Mouse (Mus musculus) olfactory bulb, adult 2 months (tissue): ENCODE measurements around the gene Rfc1. TPM values are rescaled to one million over a fixed set of nuclear protein-coding genes. Genes with fewer than 3 reads are reported as not detected.

Experiments
- H3K27ac ChIP-seq: fragments of 200-500 bp; 2 replicates; pipeline ENCODE4 v1.5.1; 2012; ENCODE audit warnings: low read depth, low read length; ENCODE audit not compliant: insufficient read depth
- H3K4me1 ChIP-seq: fragments of 200-500 bp; 2 replicates; pipeline ENCODE4 v1.6.1; 2012; ENCODE audit warnings: low read length; ENCODE audit not compliant: control insufficient read depth, insufficient read depth
- H3K4me3 ChIP-seq: fragments of 200-500 bp; 2 replicates; pipeline ENCODE4 v1.5.1; 2012; ENCODE audit warnings: mild to moderate bottlenecking, low read depth, low read length, moderate library complexity; ENCODE audit not compliant: insufficient read depth
- CTCF ChIP-seq: fragments of 200-500 bp; IDR thresholded peaks from 2 replicates; pipeline ENCODE4 v1.5.1; 2012; ENCODE audit warnings: low read depth, mild to moderate bottlenecking, low read length, moderate library complexity; ENCODE audit not compliant: insufficient read depth
- POLR2A ChIP-seq: fragments of 200-500 bp; IDR thresholded peaks from 2 replicates; pipeline ENCODE4 v1.6.1; 2012; ENCODE audit warnings: mild to moderate bottlenecking, low read depth, low read length, moderate library complexity; ENCODE audit not compliant: insufficient read depth
- WGBS: fragments of 180-500 bp; shearing (Covaris S2); methylation state at CpG from one replicate; pipeline ENCODE4 v1.1.7; 2018; 5-methylcytosine and 5-hydroxymethylcytosine counted together
- polyA plus RNA-seq: library from polyadenylated mRNA; stranded (reverse); fragments of >200 nt; gene quantifications from 2 replicates; pipeline ENCODE4 v1.2.4, GENCODE M21; 2012; ENCODE audit warnings: low replicate concordance; ENCODE audit not compliant: missing spikeins, insufficient read depth, insufficient read length

Rfc1 gene
- polyA plus RNA-seq, 1 experiment: not detected

DNA sequence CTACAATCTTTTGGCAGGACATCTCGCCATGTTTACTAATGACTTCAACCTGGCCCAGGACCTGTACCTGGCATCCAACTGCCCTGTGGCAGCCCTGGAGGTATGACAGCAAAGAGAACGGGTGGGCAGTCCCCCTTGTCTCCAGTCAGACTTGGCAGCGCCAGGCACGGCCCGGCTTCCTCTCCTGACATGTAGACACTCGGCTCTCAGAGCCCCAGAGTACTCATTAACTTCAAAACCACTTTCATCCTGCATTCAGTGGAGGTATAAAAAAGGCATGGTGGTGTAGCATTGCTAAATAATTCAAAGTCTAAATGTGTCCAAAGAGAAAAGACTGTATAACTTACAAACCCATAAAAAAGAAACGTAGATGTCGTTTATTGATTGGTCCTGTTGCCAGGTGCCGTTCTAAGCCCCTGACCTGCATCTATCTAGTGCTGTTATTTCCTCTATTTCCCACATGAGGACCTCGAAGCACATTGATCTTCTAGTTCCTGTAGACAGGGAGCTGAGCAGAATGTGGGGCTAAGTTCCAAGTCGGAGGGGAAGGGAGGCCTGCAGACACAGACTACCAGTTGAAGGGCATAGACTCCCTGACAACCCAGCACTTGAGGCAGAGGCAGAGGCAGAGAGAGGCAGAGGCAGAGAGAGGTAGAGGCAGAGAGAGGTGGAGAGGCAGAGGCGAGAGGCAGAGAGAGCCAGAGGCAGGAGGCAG is 104.0 kb downstream of the Rfc1 start:
- no peak overlapping the region for H3K27ac ChIP-seq
- TF ChIP-seq CTCF (no peak), POLR2A (no peak)
- 58% methylated on average over 12 of the region's 12 CpGs for WGBS

DNA sequence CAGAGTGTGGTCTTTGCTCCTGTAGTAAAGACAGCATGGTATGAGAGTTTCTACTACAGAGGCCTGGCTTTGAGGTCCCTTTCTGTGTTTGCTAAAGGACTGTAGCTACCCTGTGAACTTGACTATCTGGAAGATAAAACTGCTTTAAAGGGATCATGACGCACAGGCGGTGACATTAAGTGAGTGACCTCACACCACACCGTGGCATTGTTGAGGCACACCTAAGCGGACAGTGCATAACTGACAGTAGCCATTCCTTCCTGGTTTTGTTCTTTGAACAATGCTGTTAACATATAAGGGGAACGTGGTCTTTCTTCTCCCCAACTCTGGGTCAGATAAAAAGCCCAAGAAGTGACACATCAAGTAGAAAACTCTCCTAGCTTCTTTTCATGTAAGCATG is 111.4 kb downstream of the Rfc1 start:
- no peak overlapping the region for H3K4me3 ChIP-seq
- no peaks in the 10 kb centered on the region for H3K4me1 ChIP-seq
- no peak overlapping the region for H3K27ac ChIP-seq
- no peak for TF ChIP-seq CTCF
- TF ChIP-seq POLR2A: no peak
- 90% methylated on average over 5 of the region's 5 CpGs for WGBS

More for the DNA sequence above, 104.0 kb downstream of the Rfc1 start:
- Histone ChIP-seq H3K4me3 (no peak overlapping the region), H3K4me1 (peaks cover 6% of the 10 kb centered on the region)

DNA sequence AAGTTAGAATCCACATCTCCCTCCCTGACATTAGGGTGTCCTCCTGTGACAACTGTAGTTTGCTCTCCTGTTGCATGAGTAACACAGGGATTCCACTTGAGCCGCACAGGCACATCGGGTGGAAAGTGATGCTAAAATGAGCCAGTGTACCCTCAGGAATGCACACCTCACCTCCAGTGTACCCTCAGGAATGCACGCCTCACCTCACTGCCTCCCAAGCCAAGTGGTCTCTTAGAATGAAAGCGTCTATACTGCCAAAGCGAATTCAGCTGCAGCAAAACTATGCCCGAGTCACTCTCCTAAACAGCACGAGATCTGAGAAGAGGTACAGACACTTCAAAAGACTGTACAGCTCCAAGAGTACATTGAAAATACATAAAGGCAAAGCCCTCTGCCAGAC is 114.4 kb downstream of the Rfc1 start:
- Histone ChIP-seq H3K4me1 (no peaks in the 10 kb centered on the region), H3K27ac (no peak overlapping the region), H3K4me3 (no peak overlapping the region)
- TF ChIP-seq CTCF (no peak), POLR2A (no peak)
- 86% methylated on average over 7 of the region's 7 CpGs for WGBS

DNA sequence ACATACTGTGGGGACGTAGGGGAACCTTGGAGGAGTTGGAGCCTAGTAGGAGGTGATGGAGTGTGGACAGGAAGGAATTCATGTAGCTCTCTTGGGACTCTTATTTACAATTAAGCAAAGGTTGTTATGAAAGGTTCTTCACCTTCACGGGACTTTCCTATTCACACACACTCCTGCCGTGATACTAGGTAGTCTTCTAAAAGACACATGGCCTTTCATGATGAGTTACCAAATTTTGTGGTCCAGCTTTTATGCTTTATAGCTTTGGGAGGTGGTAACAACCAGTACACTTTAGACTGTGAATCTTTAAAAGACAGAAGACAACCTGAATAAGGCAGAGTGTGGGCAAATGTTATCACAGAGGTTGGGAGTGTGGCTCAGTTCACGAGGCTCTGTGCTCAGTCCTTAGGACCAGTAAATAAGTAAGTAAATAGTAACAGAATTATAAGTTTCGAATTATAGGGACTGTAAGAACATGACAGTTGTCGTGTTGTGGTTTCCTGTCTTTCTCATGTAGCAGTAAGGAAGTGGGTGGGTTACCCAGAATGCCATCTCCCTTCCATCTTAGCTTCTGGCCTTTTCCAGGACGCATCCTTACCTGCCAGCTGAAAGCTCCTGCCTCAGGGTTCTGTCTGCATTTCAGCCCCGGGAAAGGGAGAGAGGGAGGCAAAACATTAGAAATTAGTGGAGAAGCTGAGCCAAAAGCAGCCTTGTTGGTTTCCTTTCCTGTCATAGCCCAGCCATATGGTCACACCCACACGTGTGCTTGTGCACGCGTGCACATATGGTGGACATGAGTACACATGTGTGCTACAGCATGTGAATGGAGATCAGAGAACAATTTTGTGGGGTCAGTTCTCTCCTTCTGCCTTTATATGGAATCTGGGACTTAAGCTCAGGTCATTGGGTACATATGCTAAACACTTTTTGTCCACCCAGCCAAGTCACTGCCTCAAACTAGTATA is 117.9 kb downstream of the Rfc1 start:
- Histone ChIP-seq H3K4me3 (no peak overlapping the region), H3K4me1 (no peaks in the 10 kb centered on the region), H3K27ac (no peak overlapping the region)
- TF ChIP-seq POLR2A: no peak
- TF ChIP-seq CTCF: no peak
- 89% methylated on average over 11 of the region's 11 CpGs for WGBS

DNA sequence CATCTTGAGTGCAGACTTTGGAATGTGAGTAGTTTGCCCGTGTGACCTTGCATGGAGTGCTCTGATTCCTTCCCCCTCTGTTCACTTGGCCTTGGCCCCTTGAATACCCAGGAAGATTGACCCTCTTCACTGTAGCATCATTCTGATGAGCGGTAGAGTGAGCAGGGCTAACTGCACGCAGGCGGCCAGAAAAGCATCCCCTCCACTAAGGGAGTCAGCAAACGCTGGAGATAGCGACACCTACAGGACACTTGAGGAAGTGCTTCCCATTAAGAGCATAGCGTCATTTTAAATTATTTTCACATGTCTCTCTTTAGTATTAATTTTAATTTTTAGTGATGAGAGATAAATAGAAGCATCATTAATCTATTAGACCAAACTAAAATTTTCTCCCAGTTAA is 122.1 kb downstream of the Rfc1 start:
- Histone ChIP-seq H3K4me3 (no peak overlapping the region), H3K27ac (no peak overlapping the region), H3K4me1 (no peaks in the 10 kb centered on the region)
- TF ChIP-seq CTCF (peak; percentile 70), POLR2A (no peak)
- 18% methylated on average over 7 of the region's 7 CpGs for WGBS

Other genes with a start within 250 kb of the Rfc1 start
- gene Tmem156, start 243.5 kb downstream of the Rfc1 start, polyA plus RNA-seq: not detected in 2 replicates
- not detected in 2 replicates for gene Klhl5, start 228.1 kb downstream of the Rfc1 start, polyA plus RNA-seq
- not detected in 2 replicates for gene Wdr19, start 136.0 kb downstream of the Rfc1 start, polyA plus RNA-seq
- not detected in 2 replicates for gene Klb, start 12.6 kb upstream of the Rfc1 start, polyA plus RNA-seq
- not detected in 2 replicates for gene Rpl9, start 55.8 kb upstream of the Rfc1 start, polyA plus RNA-seq
- gene Lias, start 55.8 kb upstream of the Rfc1 start, polyA plus RNA-seq: not detected in 2 replicates
- not detected in 2 replicates for gene Ugdh, start 100.3 kb upstream of the Rfc1 start, polyA plus RNA-seq
- gene Gm43552, start 157.2 kb upstream of the Rfc1 start, polyA plus RNA-seq: not detected in 2 replicates
- gene Smim14, start 201.5 kb upstream of the Rfc1 start, polyA plus RNA-seq: not detected in 2 replicates
- 419 TPM in 1 of 2 replicates, not detected in the other for gene Ube2k, start 201.6 kb upstream of the Rfc1 start, polyA plus RNA-seq